Mouse (Mus musculus) adrenal gland, postnatal 4 days (tissue): ENCODE measurements around the gene Slc12a4. TPM values are rescaled to one million over a fixed set of nuclear protein-coding genes. Genes with fewer than 3 reads are reported as not detected.

Source experiments
- DNase-seq, 2 experiments: peaks; one replicate each; pipeline ENCODE4 v3.0.0; 2021 to 2022; ENCODE audit warnings: low spot score in 2 of 2, mixed read lengths in 2 of 2
- total RNA-seq, 2 experiments: library from RNA; stranded (reverse); gene quantifications; 2 replicates each; pipeline ENCODE4 v1.2.3; 2021

Slc12a4 gene
- total RNA-seq, 2 experiments from 2014 or later = 30.9 to 40.2 TPM

DNA sequence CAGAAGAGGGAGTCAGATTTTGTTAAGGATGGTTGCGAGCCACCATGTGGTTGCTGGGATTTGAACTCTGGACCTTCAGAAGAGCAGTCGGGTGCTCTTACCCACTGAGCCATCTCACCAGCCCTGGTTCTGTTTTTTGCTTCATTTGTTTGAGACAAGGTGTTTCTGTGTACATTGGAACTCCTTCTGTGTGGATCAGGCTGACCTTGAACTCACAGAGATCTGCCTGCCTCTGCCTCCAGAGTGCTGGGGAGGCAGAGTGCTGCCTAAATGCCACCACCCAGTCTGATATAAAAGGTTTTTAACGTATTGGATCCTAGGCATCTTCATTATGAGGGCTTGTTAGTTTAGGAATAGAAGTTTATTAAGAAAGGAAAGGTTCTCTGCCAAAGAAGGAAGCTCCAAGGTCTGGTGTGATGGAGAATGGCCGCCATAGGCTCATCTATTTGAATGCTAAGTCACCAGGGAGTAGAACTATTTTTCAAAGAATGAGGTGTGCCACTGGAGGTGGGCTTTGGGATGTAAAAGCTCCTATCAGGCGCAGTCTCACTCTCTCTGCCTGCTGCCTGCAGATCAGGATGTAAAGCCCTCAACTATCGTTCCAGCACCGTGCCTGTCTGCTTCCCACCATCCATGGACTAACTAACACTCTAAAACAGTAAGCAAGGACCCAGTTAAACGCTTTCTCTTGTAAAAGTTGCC lies 5.3 kb upstream of the Slc12a4 start:
- no peak for DNase-seq

DNA sequence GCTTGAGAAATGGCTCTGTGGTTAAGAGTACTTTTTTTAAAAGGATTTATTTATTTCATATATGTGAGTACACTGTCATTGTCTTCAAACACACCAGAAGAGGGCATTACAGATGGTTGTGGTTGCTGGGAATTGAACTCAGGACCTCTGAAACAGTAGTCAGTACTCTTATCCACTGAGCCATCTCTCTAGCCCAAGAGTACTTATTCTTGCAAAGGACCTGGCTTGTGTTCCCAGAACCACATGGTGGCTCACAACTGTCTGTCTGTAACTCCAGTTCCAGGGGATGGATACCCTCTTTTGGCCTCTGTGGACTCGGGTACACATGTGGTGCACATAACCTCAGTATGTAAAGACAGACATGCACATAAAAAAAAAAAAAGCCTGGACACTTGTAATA lies 3.5 kb upstream of the Slc12a4 start:
- DNase-seq = no peak

DNA sequence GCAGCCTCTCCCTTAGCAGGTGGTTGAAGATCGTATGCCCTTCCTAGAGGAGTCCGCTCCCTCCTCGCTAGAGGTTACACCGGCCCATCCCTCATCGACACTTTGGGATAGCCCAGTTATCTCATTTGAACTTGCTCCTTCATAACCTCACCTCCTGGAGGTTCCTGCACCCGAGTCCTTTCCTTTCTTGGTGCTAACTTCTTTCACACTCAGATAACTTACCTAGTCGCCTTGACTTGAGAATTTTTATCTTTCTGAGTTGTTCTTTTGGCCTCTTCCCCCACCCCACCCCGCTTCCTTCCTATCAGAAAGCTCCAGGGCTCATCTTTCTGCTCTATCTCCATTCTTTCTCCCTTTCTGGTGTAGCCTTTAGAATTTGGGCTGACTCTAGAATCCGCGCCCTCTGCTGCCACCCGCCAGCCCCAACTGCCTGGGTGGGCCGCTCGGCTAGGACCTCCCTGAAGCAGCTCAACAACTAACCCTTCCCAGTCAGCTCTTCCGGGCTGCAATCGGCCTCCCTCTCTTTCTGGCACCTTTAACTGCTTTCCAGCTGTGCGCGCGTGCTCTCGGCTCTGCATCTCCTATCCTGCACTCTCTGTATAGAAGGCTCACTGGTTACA lies 905 bp upstream of the Slc12a4 start:
- DNase-seq = no peak

DNA sequence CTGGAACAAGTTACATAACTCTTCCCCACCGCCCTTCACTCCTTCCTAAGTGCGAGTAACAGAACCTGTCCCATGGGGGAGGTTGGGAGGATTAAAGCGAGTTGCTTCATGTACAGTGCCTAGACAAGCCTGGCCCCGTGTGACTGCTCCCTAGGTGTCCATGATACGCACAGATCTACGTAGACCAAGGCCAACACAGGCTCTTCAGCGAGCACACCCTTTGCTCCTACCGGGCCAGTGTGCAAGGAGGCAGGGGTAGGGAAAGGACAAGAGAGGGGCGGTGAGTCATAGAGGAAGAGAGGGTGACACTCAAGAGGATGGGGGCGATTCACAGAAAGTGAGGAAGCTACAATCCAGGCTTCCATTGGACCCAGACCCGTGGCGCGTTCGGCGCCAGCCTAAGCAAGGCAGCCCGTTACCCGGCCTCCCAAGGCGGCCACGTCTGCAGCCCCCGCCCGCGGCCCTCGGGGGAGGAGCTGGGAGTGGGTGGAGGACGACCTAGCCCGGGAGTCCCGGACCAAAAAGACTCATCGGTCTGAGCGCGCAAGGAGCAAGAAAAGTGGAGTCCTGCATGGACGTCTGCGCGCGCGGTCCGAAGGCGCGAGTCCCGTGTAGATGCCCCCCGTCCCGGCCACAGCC lies 512 bp downstream of the Slc12a4 start:
- no peak for DNase-seq

DNA sequence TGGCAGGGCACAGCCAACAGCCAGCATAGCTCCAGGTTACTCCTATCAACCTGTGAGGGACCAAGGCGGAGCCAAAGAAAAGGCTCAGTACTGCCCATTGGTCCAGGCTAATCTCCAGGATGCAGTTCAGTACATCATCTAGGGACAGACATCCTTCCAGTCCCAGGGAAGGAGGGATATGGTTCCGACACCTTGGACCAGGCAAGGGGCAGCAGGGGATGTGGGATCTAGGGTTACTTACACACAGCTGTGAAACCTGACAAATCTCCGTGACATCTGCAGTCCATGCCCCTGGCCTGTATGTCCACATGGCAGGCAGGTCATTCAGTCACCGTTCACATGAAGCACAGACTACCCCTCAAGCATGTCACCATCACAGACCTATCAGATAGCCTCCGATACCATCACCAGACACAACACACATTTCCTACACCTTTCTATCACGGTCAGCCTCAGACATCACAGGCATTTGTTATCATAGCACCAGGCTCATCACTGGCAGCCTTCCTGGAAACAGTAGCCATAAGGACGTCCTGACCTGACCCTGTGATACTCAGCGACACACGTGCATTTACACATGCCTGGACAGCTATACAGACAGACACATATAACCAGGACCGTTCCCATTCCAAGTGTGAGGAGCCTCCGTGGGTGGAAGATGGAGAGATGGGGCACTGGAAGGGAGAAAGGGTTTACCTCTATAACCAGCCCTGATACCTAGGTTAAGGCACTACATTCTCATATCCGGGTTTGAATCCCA lies 1.2 kb downstream of the Slc12a4 start:
- no peak for DNase-seq

DNA sequence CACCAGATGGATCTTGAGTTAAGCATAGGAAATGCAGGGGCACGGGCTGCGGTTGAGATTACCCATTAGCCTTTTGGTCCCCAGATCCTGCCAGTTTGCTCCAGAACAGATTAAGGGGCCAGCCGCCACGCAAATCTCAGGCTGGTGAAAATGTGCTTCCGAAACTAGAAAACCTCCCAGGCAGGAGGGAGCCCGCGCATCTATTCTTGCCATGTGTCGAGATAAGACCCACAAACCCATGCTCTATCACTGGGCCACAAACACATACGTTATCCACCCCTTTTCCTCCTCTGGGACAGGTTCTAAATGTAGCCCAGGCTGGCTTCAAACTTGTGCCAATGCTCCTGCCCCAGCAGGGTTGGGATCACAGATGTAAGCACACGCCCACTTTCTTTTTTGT lies 4.4 kb downstream of the Slc12a4 start:
- DNase-seq = no peak

DNA sequence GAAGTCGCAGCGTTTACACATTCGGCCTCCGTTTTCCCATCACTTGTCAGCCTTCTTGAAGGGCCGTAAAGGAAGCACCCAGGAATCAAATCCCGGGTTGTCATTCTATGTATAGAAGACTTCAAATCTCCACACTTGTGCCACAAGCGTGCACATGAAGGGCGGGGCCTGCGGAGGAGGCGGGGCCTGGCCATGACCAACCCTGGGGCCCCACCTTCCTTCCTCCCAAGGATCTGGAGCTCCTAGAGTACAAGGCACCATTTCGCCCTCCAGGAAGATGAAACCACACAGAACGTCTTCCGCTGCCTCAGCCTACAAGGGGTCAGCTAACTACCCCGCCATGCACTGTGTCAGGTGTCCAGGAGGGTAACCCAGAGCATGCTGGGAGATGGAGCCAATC lies 4.8 kb downstream of the Slc12a4 start:
- no peak for DNase-seq

DNA sequence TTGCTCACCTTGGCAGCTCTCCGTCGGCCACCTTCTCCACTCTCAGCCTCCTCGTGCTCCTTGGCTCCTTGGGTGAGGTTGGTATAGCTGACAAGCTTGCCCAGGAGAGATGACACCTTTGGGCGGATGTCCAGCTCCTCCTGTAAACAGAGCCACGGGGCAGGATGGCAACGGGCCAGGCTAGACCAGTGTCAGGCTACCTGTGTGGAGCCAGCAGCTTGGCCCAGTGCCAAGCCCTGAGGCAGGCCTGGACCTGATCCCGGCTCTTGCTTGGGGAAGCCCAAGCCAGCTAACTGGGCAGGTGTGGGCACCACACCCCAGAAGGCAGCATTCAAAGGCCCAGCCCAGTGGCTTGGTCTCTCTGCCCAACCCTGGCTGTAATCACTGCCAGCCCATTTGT lies 6.5 kb downstream of the Slc12a4 start:
- no peak for DNase-seq

DNA sequence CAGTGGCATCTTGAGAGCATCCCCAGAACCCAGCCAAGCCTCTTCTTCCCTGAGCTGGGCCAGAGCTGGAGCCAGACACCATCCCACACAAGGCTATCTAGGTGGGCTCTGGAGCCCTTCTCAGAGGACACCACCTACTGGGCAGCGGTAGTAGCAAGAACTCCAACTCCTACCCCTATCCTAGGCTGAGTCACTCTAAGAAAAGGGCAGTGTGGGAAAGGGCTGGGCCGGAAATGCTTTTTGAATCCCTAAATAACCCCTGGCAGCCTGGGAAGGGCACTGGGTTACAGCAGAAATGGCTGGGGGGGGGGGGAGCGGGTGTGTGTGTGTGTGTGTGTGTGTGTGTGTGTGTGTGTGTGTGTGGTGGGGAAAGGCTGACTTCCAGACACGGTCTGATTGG lies 8.1 kb downstream of the Slc12a4 start:
- no peak for DNase-seq

DNA sequence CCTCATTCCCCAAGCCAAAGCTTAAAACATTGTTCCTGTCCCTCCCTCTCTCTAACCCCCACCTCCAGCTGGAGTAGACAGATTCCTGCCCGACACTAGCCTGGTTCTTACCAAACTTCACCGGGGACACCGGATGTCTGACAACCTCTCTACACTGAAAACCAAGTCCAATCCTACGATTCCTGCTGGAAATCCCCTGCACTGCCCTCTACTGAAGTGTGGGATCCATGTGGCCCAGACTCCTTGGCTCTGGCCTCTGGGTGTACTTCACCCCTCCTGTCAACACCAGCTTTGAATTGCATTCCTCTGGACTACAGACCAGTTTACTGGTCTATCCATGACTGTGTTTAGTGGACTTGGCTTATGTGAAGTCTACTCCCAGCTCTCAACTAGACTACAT lies 9.3 kb downstream of the Slc12a4 start:
- no peak for DNase-seq

DNA sequence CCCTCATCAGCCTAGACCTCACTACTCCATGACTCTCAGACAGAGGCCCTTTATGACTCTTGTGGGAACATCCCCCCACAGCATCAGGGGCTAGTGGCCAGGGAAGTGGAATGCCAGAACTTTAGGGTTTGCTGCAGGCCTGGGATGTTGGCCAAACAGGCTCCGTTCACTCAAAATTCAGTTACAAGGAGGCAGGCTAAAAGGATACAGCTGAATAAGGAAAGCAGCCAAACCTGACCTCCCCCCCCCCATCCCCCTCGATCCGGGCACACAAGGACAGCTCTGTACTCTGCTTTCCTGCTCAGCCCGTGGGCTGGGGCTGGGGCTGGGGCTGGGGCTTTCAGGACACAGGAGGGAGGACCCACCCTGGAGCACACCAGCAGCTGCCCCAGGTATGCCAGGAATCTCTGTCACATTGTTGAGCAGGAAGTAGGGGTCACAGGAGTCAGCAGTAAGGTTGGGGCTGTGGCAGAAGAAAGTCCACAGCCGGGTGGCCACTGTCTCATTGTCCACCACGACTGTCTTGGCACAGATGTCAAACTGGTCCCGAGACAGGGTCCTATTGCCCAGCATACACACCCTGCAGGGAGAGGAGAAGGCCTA lies 14.7 kb downstream of the Slc12a4 start:
- no peak for DNase-seq

DNA sequence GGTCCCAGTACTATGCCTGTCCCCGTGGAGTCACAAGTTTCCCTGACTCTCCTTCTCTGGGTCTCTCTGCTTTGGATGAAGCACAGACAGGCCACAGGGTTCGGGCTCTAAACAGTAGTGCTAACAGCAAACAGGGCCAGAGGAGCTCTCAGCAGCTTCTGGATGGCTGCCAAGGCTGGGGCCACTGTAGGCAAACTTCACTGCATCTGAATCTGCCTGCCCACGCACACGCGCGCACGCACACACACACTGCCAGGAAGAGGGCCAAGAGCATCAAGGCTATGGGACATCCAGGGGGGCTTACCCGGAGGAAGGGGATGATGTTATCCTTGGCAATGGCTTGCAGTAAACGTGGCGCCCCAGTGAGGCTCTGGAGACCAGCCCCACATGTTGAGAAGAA lies 16.5 kb downstream of the Slc12a4 start:
- no peak for DNase-seq

DNA sequence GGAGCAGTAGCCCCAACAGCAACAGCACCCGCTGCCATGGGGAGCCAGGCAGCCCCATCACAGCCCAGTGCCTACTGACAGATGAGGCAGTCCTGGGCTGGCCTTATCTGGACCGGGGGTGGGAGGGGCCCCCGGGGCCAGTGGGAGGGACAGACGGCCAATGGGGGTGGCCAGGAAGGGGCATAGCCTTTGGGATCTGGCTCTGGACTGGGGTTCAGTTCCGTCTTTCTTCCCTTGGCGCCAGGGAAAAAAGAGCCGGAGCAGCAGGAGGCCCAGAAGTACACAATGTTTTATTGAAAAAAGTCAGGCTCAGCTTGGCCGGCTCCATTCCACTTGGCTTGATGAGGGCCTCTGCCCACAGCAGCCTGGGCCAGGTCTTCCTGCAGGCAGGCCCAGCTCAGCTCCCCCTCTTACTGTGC lies 22.6 kb downstream of the Slc12a4 start, which contains the start of gene Lcat:
TSS of gene Lcat (minus strand) at position 62 of the 419 bp plus-strand sequence.
- no peak for DNase-seq

DNA sequence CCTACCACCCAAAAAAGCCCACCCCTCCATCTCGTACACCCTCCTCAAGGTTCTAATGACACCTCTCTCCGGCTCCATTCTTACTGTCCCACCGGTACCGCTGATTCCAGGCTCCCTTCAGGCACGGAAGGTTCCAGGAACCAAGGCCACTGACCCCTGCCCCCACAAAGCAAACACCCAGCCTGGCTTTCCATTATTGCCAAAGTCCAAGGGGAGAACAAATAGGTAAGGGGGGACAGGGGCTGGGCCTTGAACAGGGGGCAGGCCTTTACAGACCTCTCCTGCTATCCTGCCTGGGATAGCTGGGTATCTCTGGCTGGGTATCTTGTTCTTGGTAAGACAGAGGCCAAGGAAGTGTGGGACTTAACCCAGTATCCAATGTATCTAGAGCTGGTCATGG lies 23.4 kb downstream of the Slc12a4 start:
- no peak for DNase-seq

DNA sequence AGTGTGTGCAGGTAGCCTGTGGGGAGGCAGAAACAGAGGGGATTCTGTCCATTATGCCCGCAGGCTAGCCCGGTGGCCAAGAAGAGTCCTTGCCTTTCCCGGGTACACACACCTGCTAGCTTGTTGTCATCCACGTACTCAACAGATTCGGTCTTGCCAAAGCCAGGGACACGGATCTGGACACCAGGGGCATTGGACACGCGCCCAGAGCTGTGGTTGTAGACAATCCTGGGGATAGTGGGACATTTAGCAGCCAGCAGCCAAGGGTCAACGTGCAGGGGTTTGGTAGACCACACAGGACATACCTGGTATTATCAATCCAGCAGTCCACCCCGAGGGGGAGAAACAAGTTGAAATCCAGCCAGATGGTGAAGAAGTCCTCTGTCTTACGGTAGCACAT lies 23.9 kb downstream of the Slc12a4 start:
- DNase-seq = no peak

DNA sequence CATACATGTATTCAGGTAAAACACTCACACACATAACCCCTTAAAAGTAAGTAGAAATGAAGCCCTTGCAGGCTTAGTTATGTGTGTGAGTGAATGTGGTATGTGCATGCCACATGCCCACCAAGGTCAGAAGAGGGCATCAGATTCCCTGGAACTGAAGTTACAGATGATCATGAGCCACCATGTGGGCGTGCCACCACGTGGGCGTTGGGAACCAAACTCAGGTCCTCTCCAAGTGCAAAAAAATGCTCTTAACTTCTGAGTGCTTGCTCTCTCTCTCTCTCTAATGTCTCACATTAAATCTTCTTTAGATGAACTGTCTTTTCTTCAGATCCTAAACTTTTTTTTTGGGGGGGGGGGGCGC lies 27.6 kb downstream of the Slc12a4 start, which contains the start of gene Psmb10:
TSS of gene Psmb10 (minus strand) at position 139 of the 364 bp plus-strand sequence.
- DNase-seq = no peak

DNA sequence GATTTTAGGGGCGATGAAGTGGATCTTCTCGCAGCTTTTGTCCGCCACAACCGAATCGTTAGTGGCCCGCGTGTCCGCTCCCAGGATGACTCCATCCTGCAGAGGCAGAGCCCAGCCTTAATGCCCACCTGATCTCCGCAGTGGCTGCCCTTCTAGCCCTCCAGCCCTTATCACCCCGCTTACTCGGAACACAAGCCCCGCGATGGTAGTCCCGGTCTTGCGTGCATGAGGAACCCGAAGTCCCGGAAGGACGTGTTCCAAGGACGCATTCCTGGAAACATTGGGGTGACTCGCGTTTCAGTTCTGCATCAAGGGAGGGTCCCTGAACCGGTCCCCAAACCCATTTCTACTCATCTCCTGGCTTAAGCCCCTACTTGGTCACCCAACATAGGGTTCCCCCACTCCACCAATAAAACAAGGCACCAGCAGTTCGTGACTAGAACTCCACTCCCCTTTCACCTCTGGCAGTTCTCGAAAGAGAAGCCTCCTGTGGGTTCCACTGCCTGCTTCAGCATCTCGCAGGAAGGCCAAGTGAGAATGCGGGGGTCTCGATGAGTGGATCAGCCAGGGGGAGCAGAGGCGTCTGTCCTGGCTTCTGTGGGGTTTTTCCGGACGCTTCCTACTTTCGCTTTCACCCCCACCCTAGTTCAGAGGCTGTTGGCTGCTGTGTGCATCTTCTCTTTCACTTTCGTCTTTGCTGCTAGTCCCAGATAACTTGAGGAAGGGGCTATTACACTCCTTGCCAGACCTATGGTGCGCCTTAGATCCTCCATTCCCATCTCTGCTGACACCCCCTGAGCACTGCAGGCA lies 28.2 kb downstream of the Slc12a4 start:
- no peak for DNase-seq

DNA sequence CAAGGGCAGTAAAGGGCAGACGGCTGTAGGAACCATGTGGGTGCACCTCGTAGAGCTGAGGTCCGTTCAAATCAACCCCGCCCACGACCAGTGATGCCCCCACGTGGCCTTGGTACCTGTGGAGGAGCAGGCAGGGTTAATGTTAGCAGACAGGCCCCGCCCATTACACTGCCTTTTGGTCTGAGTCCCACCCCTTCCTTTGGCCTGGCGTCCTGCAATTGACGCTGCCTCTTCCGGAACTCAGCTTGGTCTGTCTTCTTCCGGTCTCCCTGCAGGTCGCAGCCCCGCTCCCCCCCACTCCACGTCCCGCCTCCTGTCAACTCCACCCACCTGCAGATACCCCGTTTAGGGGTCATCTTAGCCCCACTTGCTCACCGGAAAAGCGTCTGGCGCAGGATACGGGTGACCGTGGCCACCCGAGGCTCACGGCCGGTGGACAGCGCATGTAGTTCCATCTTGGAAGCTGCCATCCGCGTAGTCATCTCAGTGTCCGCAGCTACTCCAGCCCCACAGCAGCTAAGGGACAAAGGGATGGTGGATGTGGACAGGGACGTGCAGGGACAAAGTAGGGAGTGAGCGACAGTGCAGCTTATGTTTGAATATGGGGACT lies 28.9 kb downstream of the Slc12a4 start:
- DNase-seq = peak; percentile 64 to 74

DNA sequence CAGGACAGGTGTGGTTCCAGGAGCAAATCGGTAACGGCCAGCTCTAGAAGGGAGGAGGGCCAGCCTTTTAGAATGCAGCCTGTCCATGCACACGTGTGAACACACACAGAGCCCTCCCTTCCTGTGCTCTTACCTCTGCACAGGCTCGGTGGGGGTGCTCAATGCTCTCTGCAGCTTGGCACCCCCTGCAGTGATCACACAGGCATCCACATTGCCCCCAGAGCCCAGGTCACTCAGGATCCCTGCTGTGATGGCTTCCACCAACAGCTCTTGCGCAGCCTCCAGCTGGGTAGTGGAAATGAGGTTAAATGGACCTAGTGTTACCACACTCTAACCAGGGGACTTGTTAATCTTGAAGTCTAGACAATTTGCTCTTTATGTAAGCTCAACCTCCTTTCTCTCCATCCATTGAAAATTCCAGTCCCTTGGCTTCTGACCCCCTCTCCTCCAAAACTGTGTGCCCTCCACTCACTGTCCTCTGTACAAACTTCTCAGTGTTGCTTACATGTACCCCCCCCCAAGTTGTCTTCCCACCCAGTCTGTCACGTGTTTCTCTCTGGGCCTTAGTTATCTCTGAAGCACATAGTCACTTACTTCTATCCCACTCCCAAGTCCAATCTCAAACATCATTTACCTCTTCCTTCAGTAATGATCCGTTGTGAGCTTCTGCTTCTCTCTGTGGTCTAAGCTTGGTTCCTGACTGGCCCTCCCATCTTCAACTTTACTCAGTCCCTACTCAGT lies 29.9 kb downstream of the Slc12a4 start:
- DNase-seq = no peak
